Mouse (Mus musculus) embryonic facial prominence, embryonic 13.5 days (tissue): ENCODE results near the gene Ifnab. TPM values are rescaled to one million over a fixed set of nuclear protein-coding genes. Genes with fewer than 3 reads are reported as not detected.

Experiments
- ATAC-seq: fragments of 200-750 bp; cut with Nextera tagmentation; 2 replicates; pipeline ENCODE4 v1.8.0; 2017; ENCODE audit warnings: low read depth; ENCODE audit not compliant: insufficient number of reproducible peaks, insufficient read depth, low FRiP score, low TSS enrichment
- H3K27ac ChIP-seq: fragments of 300-500 bp; sonication (generic); 2 replicates; pipeline ENCODE4 v1.5.1; 2015; ENCODE audit warnings: moderate library complexity, mild to moderate bottlenecking, inconsistent platforms
- H3K27me3 ChIP-seq: fragments of 300-500 bp; sonication (generic); 2 replicates; pipeline ENCODE4 v1.6.1; 2015; ENCODE audit warnings: mild to moderate bottlenecking, inconsistent platforms
- H3K36me3 ChIP-seq: fragments of 300-500 bp; sonication (generic); 2 replicates; pipeline ENCODE4 v1.6.1; 2015; ENCODE audit warnings: mild to moderate bottlenecking, inconsistent platforms
- H3K4me1 ChIP-seq: fragments of 300-500 bp; sonication (generic); 2 replicates; pipeline ENCODE4 v1.6.1; 2015; ENCODE audit warnings: inconsistent platforms
- H3K4me2 ChIP-seq: fragments of 300-500 bp; sonication (generic); 2 replicates; pipeline ENCODE4 v1.6.1; 2015; ENCODE audit warnings: moderate library complexity, mild to moderate bottlenecking, inconsistent platforms
- H3K4me3 ChIP-seq: fragments of 300-500 bp; sonication (generic); 2 replicates; pipeline ENCODE4 v1.5.1; 2015; ENCODE audit warnings: mild to moderate bottlenecking, inconsistent platforms
- H3K9ac ChIP-seq: fragments of 300-500 bp; sonication (generic); 2 replicates; pipeline ENCODE4 v1.6.1; 2015; ENCODE audit warnings: mild to moderate bottlenecking, inconsistent platforms
- H3K9me3 ChIP-seq: fragments of 300-500 bp; sonication (generic); 2 replicates; pipeline ENCODE4 v1.6.1; 2016; ENCODE audit warnings: inconsistent platforms
- WGBS: fragments of 180-500 bp; shearing (Covaris S2); methylation state at CpG from one replicate; pipeline ENCODE4 v1.1.7; 2015; ENCODE audit warnings: mixed read lengths; 5-methylcytosine and 5-hydroxymethylcytosine counted together
- polyA plus RNA-seq: library from polyadenylated mRNA; unstranded; fragments of >200 nt; fragmentation: Nextera tagmentation; extraction: Ambion mirVana; gene quantifications from 2 replicates; pipeline ENCODE4 v1.2.1, GENCODE M21; 2015

The Ifnab gene
- polyA plus RNA-seq, 1 experiment from 2014 or later: not detected

DNA sequence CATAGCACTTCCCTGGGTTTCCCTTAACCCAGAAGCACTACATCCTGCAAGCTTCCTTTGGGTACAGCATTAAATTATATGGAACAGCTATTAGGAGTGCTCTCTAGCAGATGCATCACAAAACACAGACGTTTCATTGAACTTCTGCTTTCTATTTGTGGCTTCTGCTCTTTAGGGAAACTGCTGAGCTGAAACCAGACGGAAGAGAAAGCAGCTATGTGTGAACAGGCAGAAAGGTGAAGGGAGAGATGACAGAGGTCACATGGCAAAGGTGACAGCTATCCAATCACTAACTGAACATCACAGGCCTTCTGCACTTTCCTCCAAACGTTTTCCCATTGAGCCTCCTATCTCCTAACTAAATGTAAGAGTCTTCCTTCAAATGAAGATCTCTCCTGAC lies 14.8 kb upstream of the Ifnab start:
- H3K4me2 ChIP-seq: no peak overlapping the region
- no peaks in the 10 kb centered on the region for H3K9me3 ChIP-seq
- H3K27me3 ChIP-seq: no peaks in the 10 kb centered on the region
- ATAC-seq: no peak
- no peak overlapping the region for H3K27ac ChIP-seq
- H3K36me3 ChIP-seq: peaks cover 5% of the 10 kb centered on the region; the same call in 1 of the 2 replicates
- H3K4me3 ChIP-seq: no peak overlapping the region
- no peaks in the 10 kb centered on the region for H3K4me1 ChIP-seq
- no peak overlapping the region for H3K9ac ChIP-seq
- WGBS: 27% methylated on average over 3 of the region's 3 CpGs

DNA sequence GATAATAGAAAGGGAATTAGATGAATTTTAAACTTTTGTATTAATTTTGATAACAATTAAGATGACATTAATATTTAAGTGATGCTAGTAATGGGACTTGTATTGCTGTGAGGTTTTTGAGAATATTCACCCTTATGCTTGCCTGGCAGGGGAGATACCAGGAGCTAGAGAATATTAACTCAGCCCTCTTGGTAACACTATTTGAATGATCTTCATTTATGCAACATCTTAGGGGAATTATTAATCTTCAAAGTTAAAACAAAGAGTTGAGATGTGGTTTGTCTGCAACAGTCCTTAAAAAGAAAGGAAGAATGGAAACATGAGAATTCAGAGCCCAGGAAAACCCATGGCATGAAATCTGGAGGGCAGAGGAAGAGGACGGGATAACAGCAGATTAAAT lies 8.1 kb upstream of the Ifnab start:
- Histone ChIP-seq H3K36me3 (no peaks in the 10 kb centered on the region), H3K27ac (no peak overlapping the region), H3K27me3 (peaks cover 3% of the 10 kb centered on the region; the same call in 1 of the 2 replicates), H3K4me1 (no peaks in the 10 kb centered on the region), H3K9me3 (no peaks in the 10 kb centered on the region), H3K4me3 (no peak overlapping the region), H3K9ac (no peak overlapping the region), H3K4me2 (no peak overlapping the region)
- 50% methylated on average over 1 of the region's 1 CpGs for WGBS
- ATAC-seq: no peak

DNA sequence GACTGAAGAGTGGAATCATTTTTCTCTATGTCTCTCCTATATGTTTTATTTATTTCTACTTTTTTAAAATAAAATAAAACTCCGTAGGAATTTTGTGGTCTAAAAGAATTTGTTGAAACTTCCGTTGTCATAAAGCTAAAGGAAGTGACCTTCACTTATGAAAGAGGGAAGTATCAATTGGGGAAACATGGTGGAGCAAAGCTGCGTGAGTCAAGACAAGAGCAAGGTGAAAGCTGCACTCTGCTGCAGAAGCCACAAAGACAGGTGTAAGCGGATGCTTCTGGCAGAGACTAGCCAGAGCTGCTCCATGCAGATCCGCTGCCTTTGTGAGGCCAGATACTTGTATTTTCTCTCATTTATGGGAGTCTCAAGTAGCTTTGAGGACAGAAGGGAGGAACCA lies 7.6 kb upstream of the Ifnab start:
- H3K9ac ChIP-seq: no peak overlapping the region
- no peak for ATAC-seq
- no peak overlapping the region for H3K4me3 ChIP-seq
- peaks cover 3% of the 10 kb centered on the region; the same call in 1 of the 2 replicates for H3K27me3 ChIP-seq
- no peaks in the 10 kb centered on the region for H3K4me1 ChIP-seq
- no peaks in the 10 kb centered on the region for H3K36me3 ChIP-seq
- H3K27ac ChIP-seq: no peak overlapping the region
- no peak overlapping the region for H3K4me2 ChIP-seq
- no peaks in the 10 kb centered on the region for H3K9me3 ChIP-seq
- 69% methylated on average over 5 of the region's 5 CpGs for WGBS

DNA sequence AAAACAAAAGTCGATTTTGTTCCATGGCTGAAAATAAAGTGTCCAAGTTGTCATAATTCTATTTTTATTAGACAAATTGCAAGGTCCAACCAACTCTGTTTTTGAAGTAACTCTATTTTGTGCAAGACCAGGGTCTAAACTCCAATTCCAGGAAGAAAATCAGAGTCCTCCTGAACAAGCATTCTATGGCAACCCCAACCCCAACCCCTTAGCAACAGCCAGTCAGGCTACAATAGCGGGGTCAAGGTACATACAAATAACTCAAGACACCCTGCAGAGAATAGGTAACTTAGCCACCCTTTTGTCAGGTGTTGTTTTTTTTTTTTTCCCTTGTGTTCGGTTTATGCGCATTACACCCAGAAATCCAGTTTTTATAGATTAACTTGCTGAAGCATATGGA lies 6.6 kb upstream of the Ifnab start:
- no peak for ATAC-seq
- no peaks in the 10 kb centered on the region for H3K4me1 ChIP-seq
- WGBS: 84% methylated on average over 4 of the region's 4 CpGs

DNA sequence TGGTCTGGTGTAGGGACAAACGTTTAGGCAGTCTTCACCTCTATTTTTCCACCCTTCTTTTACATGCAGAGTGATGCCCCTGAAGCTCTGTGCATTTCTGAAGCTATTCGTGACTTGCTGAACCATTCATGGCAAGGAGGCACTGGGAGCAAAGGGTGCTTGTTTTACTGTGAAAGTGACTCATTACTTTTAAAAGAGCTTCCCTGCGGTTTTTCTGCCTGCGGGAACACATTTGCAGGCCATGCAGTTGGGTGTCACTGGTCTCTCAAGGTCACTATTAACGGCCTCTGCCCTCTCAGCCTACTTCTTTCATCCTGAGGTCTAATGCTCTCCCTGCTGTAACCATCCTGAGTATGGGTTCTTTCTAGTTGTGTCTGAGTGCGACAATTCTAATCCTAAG lies 5.9 kb upstream of the Ifnab start:
- no peak overlapping the region for H3K9ac ChIP-seq
- H3K9me3 ChIP-seq: no peaks in the 10 kb centered on the region
- H3K4me2 ChIP-seq: no peak overlapping the region
- no peak overlapping the region for H3K27ac ChIP-seq
- WGBS: 64% methylated on average over 6 of the region's 6 CpGs
- H3K4me1 ChIP-seq: no peaks in the 10 kb centered on the region
- H3K36me3 ChIP-seq: no peaks in the 10 kb centered on the region
- no peak overlapping the region for H3K4me3 ChIP-seq
- H3K27me3 ChIP-seq: peaks cover 3% of the 10 kb centered on the region; the same call in 1 of the 2 replicates
- ATAC-seq: no peak

More for the DNA sequence above, 6.6 kb upstream of the Ifnab start:
- Histone ChIP-seq H3K9ac (no peak overlapping the region), H3K4me2 (no peak overlapping the region), H3K27ac (no peak overlapping the region), H3K36me3 (no peaks in the 10 kb centered on the region), H3K27me3 (peaks cover 3% of the 10 kb centered on the region; the same call in 1 of the 2 replicates), H3K4me3 (no peak overlapping the region), H3K9me3 (no peaks in the 10 kb centered on the region)

DNA sequence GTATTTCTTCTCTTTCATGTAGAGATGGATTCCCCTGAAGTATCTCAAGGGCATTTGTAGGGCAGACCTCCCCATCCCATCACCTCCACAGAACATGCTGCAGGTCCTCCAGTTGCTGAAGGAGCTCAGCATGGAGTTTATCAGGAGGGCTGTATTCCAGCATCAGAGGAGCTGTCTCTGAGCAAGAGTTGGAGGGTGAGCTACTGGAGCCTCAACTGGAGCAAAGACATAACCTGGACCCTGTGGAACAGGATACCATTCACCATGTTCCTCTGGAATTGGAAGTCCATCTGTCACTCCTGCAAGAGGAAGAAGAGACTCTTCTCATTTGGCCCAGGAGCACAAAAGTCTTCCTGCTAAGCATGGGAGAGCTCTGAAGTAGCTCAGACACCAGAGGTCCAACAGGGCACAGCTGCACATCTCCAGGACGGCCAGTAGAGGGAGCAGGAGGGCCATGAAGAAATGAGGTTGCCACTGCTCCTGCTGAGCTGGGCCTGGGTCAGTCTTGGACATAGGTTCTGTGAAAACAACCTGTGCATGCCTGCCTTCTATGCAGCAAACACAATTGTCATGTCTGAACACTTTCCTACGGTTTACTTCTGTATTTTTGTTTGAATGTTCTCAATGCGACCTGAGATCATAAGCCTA lies 5.2 kb upstream of the Ifnab start:
- H3K4me3 ChIP-seq: no peak overlapping the region
- H3K27ac ChIP-seq: no peak overlapping the region
- H3K4me2 ChIP-seq: no peak overlapping the region
- H3K27me3 ChIP-seq: peaks cover 3% of the 10 kb centered on the region; the same call in 1 of the 2 replicates
- ATAC-seq: no peak
- H3K9ac ChIP-seq: no peak overlapping the region
- no peaks in the 10 kb centered on the region for H3K36me3 ChIP-seq
- H3K9me3 ChIP-seq: no peaks in the 10 kb centered on the region
- 24% methylated on average over 3 of the region's 3 CpGs for WGBS
- H3K4me1 ChIP-seq: no peaks in the 10 kb centered on the region

DNA sequence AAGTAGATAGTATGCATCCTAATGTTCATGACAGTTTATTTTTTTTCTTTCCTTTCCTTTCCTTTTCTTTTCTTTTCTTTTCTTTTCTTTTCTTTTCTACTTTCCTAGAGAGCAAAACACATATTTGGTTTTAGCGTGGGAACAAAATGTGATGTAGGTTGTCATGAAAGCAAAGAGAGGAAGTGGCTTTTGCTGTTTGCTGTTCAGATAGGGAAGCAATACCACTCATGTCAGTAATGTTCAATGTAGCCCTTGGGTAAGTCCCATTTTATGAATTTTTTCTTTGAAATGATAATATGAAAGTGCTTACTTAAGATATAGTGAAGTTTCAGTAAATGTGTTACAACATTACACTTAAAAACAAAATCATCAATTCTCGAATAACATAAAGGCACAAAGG lies 2.2 kb upstream of the Ifnab start:
- Histone ChIP-seq H3K4me2 (no peak overlapping the region), H3K9me3 (no peaks in the 10 kb centered on the region), H3K27ac (no peak overlapping the region), H3K36me3 (no peaks in the 10 kb centered on the region), H3K4me1 (no peaks in the 10 kb centered on the region), H3K27me3 (peaks cover 3% of the 10 kb centered on the region; the same call in 1 of the 2 replicates), H3K4me3 (no peak overlapping the region), H3K9ac (no peak overlapping the region)
- 86% methylated on average over 2 of the region's 2 CpGs for WGBS
- ATAC-seq: no peak

DNA sequence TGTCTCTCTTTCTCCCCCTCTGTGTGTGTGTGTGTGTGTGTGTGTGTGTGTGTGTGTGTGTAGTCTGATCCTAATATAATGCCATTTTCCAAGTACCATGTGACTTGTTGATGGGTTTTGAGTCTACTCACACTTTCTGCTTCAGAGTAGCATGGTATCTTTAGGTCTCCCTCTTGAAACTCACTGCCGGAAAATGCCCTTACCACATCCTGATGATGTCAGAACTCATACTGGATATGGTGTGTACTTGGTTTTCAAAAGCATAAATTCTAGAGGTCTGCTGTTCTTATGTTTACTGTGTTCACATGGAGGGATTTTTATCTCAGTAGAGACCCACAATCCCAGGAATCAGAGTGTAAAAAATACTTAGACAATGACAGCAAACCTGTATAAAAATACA lies 1.4 kb upstream of the Ifnab start:
- no peaks in the 10 kb centered on the region for H3K9me3 ChIP-seq
- H3K4me2 ChIP-seq: no peak overlapping the region
- no peak overlapping the region for H3K27ac ChIP-seq
- no peak for ATAC-seq
- no peak overlapping the region for H3K4me3 ChIP-seq
- H3K27me3 ChIP-seq: peaks cover 3% of the 10 kb centered on the region; the same call in 1 of the 2 replicates
- H3K4me1 ChIP-seq: no peaks in the 10 kb centered on the region
- 74% methylated on average over 1 of the region's 1 CpGs for WGBS
- H3K9ac ChIP-seq: no peak overlapping the region
- no peaks in the 10 kb centered on the region for H3K36me3 ChIP-seq

DNA sequence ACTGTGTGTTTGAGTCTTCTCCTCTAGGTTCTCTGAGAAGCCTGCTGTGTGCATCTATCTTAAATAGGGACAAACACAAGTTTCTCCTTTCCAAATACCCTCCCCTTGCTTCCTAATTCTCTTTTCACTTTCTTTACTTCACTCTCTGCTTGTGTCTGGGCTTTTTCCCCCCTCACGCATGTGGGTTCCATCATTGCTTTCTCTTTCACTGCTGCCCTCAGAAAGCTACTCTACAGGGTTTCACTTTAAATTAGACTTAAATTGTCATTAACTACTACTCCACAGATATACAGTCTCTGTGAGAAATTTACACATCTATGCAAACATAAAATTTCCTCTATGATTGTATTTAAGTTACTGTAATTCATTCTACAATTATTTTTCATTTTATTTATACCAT lies 7.3 kb downstream of the Ifnab start, which contains the start of gene Ifna2:
TSS of gene Ifna2 (minus strand) at position 101 of the 400 bp plus-strand sequence.
- Histone ChIP-seq H3K4me3 (no peak within 1 kb of the TSS), H3K36me3 (no peaks in the 10 kb centered on the region), H3K4me1 (no peaks in the 10 kb centered on the region), H3K27me3 (no peaks in the 10 kb centered on the region), H3K9ac (no peak within 1 kb of the TSS), H3K27ac (no peak within 1 kb of the TSS), H3K9me3 (no peaks in the 10 kb centered on the region), H3K4me2 (no peak within 1 kb of the TSS)
- ATAC-seq: no peak
- WGBS: 86% methylated on average over 1 of the region's 1 CpGs

DNA sequence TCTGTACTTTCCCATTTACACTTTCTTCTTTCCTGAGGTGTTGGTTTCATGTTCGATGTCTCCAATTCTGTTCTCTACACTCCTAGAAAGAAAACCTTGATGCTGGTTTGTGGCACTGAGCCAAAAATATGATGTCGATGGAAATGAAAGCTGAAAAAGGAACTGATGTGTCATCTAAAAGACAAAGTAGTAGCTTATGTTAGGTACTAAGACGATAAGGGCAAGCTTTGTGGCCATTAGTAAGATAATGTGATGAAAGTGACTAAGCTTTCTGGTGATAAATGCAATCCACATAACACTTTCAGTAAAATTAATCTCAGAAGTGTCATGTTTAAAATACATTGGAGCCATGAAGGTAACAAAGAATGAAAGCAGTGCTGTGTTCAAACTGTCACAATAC lies 9.8 kb downstream of the Ifnab start:
- H3K9me3 ChIP-seq: no peaks in the 10 kb centered on the region
- WGBS: 71% methylated on average over 3 of the region's 3 CpGs
- H3K27me3 ChIP-seq: no peaks in the 10 kb centered on the region
- no peak overlapping the region for H3K4me2 ChIP-seq
- ATAC-seq: no peak
- H3K36me3 ChIP-seq: no peaks in the 10 kb centered on the region
- no peaks in the 10 kb centered on the region for H3K4me1 ChIP-seq
- no peak overlapping the region for H3K4me3 ChIP-seq
- no peak overlapping the region for H3K9ac ChIP-seq
- H3K27ac ChIP-seq: no peak overlapping the region

DNA sequence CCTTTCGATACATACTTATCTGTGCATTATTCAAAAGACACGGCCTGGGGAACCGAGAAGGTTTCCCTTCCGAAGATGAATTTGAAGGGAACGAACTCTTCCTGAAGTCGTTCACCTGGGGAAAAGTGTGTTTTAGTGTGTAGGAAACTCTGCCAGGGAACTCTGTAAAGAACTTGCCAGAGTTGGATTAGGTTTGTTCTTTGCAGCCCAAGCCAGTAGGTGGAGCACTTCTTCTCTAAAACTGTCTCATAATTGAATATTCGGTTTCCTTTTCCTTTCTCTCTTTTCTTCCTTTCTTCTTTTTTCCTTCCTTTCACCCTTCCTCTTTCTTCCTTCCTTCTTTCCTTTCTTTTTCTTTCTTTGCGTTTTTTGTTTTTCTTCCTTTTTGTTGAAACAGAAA lies 10.8 kb downstream of the Ifnab start:
- no peaks in the 10 kb centered on the region for H3K4me1 ChIP-seq
- H3K4me2 ChIP-seq: no peak overlapping the region
- H3K9ac ChIP-seq: no peak overlapping the region
- no peak overlapping the region for H3K27ac ChIP-seq
- WGBS: 50% methylated on average over 8 of the region's 8 CpGs
- no peak overlapping the region for H3K4me3 ChIP-seq
- H3K27me3 ChIP-seq: no peaks in the 10 kb centered on the region
- no peaks in the 10 kb centered on the region for H3K9me3 ChIP-seq
- H3K36me3 ChIP-seq: no peaks in the 10 kb centered on the region
- ATAC-seq: no peak

DNA sequence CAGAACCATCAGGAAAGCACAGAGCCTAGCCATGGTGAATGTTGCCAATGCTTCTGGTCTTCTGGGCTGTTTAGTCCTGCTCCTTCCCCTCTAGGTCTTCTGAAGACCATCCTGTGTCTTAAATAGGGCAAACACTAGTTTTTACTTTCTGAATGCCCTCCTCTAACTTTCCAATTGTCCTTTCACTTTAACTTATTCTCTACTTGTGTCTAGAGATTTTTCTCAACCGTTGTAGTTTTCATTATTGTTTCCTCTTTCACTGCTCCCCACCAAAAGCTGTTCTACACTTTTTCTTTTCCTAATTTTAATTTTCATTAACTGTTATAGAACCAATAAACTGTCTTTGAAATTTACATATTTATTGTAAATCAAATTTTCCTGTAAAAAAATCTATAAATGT lies 14.3 kb downstream of the Ifnab start, which contains the start of gene Ifna16:
TSS of gene Ifna16 (minus strand) at position 101 of the 400 bp plus-strand sequence.
- H3K4me2 ChIP-seq: no peak within 1 kb of the TSS
- no peaks in the 10 kb centered on the region for H3K9me3 ChIP-seq
- WGBS: 83% methylated on average over 1 of the region's 1 CpGs
- no peaks in the 10 kb centered on the region for H3K4me1 ChIP-seq
- no peak within 1 kb of the TSS for H3K27ac ChIP-seq
- ATAC-seq: no peak
- H3K27me3 ChIP-seq: no peaks in the 10 kb centered on the region
- H3K4me3 ChIP-seq: no peak within 1 kb of the TSS
- H3K9ac ChIP-seq: no peak within 1 kb of the TSS
- H3K36me3 ChIP-seq: no peaks in the 10 kb centered on the region
